Comparison of ENCODE assay signal across 14 mouse cellular contexts in genomic region chr13:36584197-36584596, GRCm38 (mm10).
A peak's percentile ranks its signal among the peaks of the same experiment; 100 is the strongest.
DNase-seq lines count a peak whose midpoint lies in the region; ATAC-seq lines count a peak whose summit lies in the region.
"Had no signal": no experiment of that assay in that cellular context is flagged by ENCODE, and none has a peak within 500 bp of the region (broad histone marks: within the 10 kb centered on the region; RNA-seq: fewer than 3 reads in every experiment).

No protein-coding gene starts in this region.

- peaks cover 5% of the 10 kb centered on the region; the same call in 1 of the 2 replicates for H3K9me3 ChIP-seq in embryonic facial prominence, embryonic 14.5 days (ENCODE audit: control insufficient read depth, low read length)
- H3K9me3 ChIP-seq in forebrain, embryonic 15.5 days, result no peaks in the 10 kb centered on the region
- H3K9me3 ChIP-seq in limb, embryonic 11.5 days (ENCODE audit: control insufficient read depth, low read length), result no peaks in the 10 kb centered on the region
- H3K9me3 ChIP-seq in neural tube, embryonic 13.5 days, result peaks cover 8% of the 10 kb centered on the region; the same call in 1 of the 2 replicates
- H3K9me3 ChIP-seq: liver, embryonic 13.5 days had no signal

- H3K4me1 ChIP-seq in embryonic facial prominence, embryonic 14.5 days (ENCODE audit: control insufficient read depth, insufficient read depth, low read length), result peaks cover 17% of the 10 kb centered on the region
- H3K4me1 ChIP-seq in forebrain, embryonic 15.5 days, result peaks cover 29% of the 10 kb centered on the region
- H3K4me1 ChIP-seq in limb, embryonic 11.5 days (ENCODE audit: control insufficient read depth, insufficient read depth, low read length), result peaks cover 21% of the 10 kb centered on the region
- peaks cover 39% of the 10 kb centered on the region for H3K4me1 ChIP-seq in neural tube, embryonic 13.5 days (replicated peaks)

- H3K9ac ChIP-seq in embryonic facial prominence, embryonic 14.5 days (ENCODE audit: low read depth, low read length), result no peak overlapping the region
- no peak overlapping the region for H3K9ac ChIP-seq in forebrain, embryonic 15.5 days (replicated peaks)
- H3K9ac ChIP-seq in limb, embryonic 11.5 days (ENCODE audit: low read length), result no peak overlapping the region
- H3K9ac ChIP-seq in neural tube, embryonic 13.5 days, result 0 out of 2 replicates have a peak overlapping the region, but pooled peaks have one; percentile 54
- H3K9ac ChIP-seq: liver, embryonic 13.5 days had no signal

- H3K4me2 ChIP-seq in embryonic facial prominence, embryonic 14.5 days (ENCODE audit: low read depth, low read length), result no peak overlapping the region
- H3K4me2 ChIP-seq in forebrain, embryonic 15.5 days (replicated peaks), result no peak overlapping the region
- H3K4me2 ChIP-seq in limb, embryonic 11.5 days (ENCODE audit: low read depth, severe bottlenecking), result no peak overlapping the region
- H3K4me2 ChIP-seq in neural tube, embryonic 13.5 days, result no peak overlapping the region
- H3K4me2 ChIP-seq: liver, embryonic 13.5 days had no signal

- WGBS in embryonic facial prominence, embryonic 14.5 days, result 59% methylated on average over 7 of the region's 7 CpGs
- WGBS in forebrain, embryonic 15.5 days, result 59% methylated on average over 7 of the region's 7 CpGs
- 58% methylated on average over 7 of the region's 7 CpGs for WGBS in limb, embryonic 11.5 days
- 52% methylated on average over 7 of the region's 7 CpGs for WGBS in neural tube, embryonic 13.5 days

- H3K36me3 ChIP-seq in embryonic facial prominence, embryonic 14.5 days (ENCODE audit: control insufficient read depth, insufficient read depth, low read length), result no peaks in the 10 kb centered on the region
- no peaks in the 10 kb centered on the region for H3K36me3 ChIP-seq in forebrain, embryonic 15.5 days
- no peaks in the 10 kb centered on the region for H3K36me3 ChIP-seq in limb, embryonic 11.5 days (ENCODE audit: control insufficient read depth, insufficient read depth, low read length)
- no peaks in the 10 kb centered on the region for H3K36me3 ChIP-seq in neural tube, embryonic 13.5 days
- H3K36me3 ChIP-seq: liver, embryonic 13.5 days had no signal

- no peak overlapping the region for H3K4me3 ChIP-seq in embryonic facial prominence, embryonic 14.5 days (ENCODE audit: low read depth, low read length)
- no peak overlapping the region for H3K4me3 ChIP-seq in forebrain, embryonic 15.5 days
- H3K4me3 ChIP-seq in limb, embryonic 11.5 days (ENCODE audit: low read depth, low read length), result no peak overlapping the region
- no peak overlapping the region for H3K4me3 ChIP-seq in neural tube, embryonic 13.5 days
- H3K4me3 ChIP-seq: liver, embryonic 13.5 days had no signal

- DNase-seq in embryonic facial prominence, embryonic 14.5 days (ENCODE audit: low spot score), result no peak
- DNase-seq in limb, embryonic 11.5 days (ENCODE audit: low spot score), result no peak
- DNase-seq in ovary, postnatal 36 days (ENCODE audit: low spot score), result no peak
- DNase-seq in urinary bladder, postnatal 36 days (ENCODE audit: low spot score in 2 of 2), result no peak
- DNase-seq: adrenal gland, adult 2 months; heart, postnatal 4 days; kidney, adult 9 months; liver, embryonic 13.5 days; lung, postnatal 36 days; thymus, postnatal 4 days had no signal

- no peaks in the 10 kb centered on the region; the same call in 1 of the 2 replicates for H3K27me3 ChIP-seq in embryonic facial prominence, embryonic 14.5 days (replicated peaks; ENCODE audit: control insufficient read depth, insufficient read depth, low read length)
- H3K27me3 ChIP-seq in forebrain, embryonic 15.5 days, result no peaks in the 10 kb centered on the region
- H3K27me3 ChIP-seq in limb, embryonic 11.5 days (ENCODE audit: control insufficient read depth, insufficient read depth, low read length), result no peaks in the 10 kb centered on the region
- no peaks in the 10 kb centered on the region for H3K27me3 ChIP-seq in neural tube, embryonic 13.5 days
- H3K27me3 ChIP-seq: Patski had no signal

- ATAC-seq in embryonic facial prominence, embryonic 14.5 days (ENCODE audit: low read depth), result 0 out of 2 replicates have a peak, but pooled peaks have one; percentile 30
- peak; percentile 14; the same call in 1 of the 2 replicates for ATAC-seq in forebrain, embryonic 15.5 days (replicated peaks)
- ATAC-seq in limb, embryonic 11.5 days (ENCODE audit: insufficient number of reproducible peaks, low FRiP score, low TSS enrichment, low read depth), result 0 out of 2 replicates have a peak, but pooled peaks have one; percentile 22
- peak; percentile 52 for ATAC-seq in neural tube, embryonic 13.5 days (ENCODE audit: low read depth)
- no peak for ATAC-seq in erythroid progenitor cell, adult 5-6 weeks (replicated peaks; ENCODE audit: low FRiP score, poor library complexity, severe bottlenecking)
- ATAC-seq: Patski had no signal

- H3K27ac ChIP-seq in embryonic facial prominence, embryonic 14.5 days (replicated peaks; ENCODE audit: low read depth, low read length), result no peak overlapping the region
- H3K27ac ChIP-seq in forebrain, embryonic 15.5 days (replicated peaks), result peak overlapping the region; percentile 31
- no peak overlapping the region for H3K27ac ChIP-seq in limb, embryonic 11.5 days (replicated peaks; ENCODE audit: low read depth, low read length)
- peak overlapping the region; percentile 89 for H3K27ac ChIP-seq in neural tube, embryonic 13.5 days (replicated peaks)
- H3K27ac ChIP-seq: liver, embryonic 13.5 days had no signal

Comparison
In these comparisons a context has a peak if more than half of its experiments do, and no peak if none do; other contexts are left out.
1. H3K27ac ChIP-seq: peak in forebrain, embryonic 15.5 days (single experiment) and neural tube, embryonic 13.5 days (single experiment); none in embryonic facial prominence, embryonic 14.5 days (single experiment) and limb, embryonic 11.5 days (single experiment).